Mouse (Mus musculus) layer of hippocampus, adult 18-20 months (tissue): ENCODE results near the gene Hs3st2. TPM values are rescaled to one million over a fixed set of nuclear protein-coding genes. Genes with fewer than 3 reads are reported as not detected.
"Not testable (repeated sequence)": the region's sequence is repeated elsewhere in the genome, so short reads cannot be mapped to it uniquely, and the experiment has no call there.

ENCODE experiments used
- DNase-seq, 2 experiments: peaks; one replicate each; pipeline ENCODE4 v3.0.0; 2022; ENCODE audit warnings: low spot score in 2 of 2
- long read RNA-seq: library from polyadenylated mRNA; stranded (forward); transcript quantifications from one replicate; pipeline ENCODE4 v2.0.0, GENCODE M21; 2021
- total RNA-seq, 2 experiments: library from RNA; stranded (reverse); gene quantifications; 2 replicates each; pipeline ENCODE4 v1.2.3; 2021

The Hs3st2 gene
- total RNA-seq, result 10 to 100 TPM; 10.3 to 13.5 TPM
- long read RNA-seq, transcript Hs3st2-201 (2 exons, 2,278 nt), result major isoform, 14 of 17 reads
- long read RNA-seq, partial matches to known transcripts, result 0 of 17 reads
- long read RNA-seq, other reads (novel, unspliced or antisense), result 3 of 17 reads

DNA sequence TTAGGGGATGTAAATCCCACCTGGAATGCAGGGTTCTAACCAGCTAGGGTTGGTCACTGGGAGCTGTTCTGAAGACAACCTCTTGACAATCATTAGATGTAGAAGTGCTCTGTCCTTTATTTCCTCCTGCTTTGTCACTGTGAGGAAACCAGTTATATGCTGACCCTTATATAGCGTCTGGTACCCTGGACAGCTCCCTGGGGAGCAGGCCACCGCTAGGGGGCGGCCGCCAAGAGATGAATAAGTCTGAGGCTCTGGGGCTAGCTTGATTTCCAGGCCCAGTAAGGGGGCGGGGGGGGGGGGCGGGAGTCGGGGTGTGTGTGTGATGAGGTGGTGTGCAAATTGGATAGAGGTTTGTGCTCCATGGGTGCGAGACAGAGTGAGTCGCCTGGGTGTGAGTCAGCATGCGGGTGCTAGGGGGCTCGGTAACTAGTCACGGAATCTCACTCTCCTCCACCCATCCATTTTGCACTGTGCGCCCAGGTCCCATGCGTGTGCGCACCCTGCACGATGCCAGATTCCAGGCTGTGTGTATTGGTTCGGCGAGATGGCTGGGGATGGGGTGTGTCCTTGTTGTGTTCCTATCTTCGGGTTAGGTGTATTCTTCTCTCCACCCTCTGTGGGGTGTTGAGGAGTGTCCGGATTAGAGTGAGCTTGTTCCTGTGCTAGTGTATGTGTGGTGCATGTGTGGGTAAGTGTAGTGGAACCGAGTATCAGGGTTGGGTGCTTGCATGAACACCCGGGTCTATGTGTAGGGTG lies at the start of gene Hs3st2:
Gene Hs3st2 (plus strand): TSS at position 635 of the 759 bp plus-strand sequence.
- peak in 1 of 2 experiments; percentile 47 for DNase-seq

DNA sequence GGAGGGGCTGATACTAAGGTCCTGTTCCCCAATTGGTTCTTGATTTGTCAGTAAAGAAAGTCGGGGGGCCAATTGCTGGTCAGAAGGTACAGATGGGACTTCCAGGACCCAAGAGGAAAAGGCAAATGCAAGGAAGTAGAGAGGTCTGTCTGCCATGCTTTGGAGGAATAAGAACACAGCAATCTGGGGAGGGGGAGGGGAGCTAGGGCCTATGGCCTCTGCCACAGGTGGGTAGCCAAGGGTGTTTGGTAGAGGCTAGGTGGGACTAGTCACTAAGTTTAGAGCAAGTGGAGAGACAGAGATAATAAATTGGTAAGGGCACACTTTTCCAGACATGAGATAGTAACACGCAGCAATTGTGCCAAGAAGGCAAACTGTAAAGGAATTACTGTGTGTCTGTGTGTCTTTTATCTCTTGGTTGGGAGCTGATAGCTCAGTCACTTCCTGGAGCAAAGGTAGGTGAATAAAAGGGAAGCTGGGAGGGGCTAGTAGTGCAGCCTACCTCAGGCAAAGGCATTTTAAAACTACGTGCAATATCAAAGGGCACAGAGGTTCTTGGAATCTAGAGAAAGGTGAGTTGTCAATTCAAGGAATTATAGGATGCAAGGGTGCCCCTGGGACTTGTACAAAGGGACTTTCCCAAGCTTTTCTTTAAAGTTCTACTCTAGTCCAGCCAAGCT lies 43.2 kb upstream of the Hs3st2 start:
- no peak for DNase-seq

DNA sequence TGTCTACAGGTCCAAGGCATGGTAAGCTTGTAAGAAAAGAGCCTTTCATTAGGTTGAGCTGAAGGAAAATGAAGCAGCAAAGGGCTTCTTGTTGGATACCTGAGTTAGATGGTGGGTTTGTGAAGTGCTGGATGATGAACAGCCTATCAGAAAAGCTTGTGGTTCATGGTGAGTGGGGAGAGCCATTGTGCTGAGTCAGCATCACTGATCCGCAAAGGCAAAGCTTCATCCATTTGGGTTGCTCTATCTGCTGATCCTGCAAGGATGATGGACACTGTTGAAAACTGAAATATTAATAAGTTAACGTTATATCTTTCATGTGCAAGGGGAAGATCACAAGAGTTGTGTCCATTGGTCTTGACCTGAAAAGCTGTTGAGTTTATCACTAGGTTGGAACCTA lies 40.0 kb upstream of the Hs3st2 start:
- no peak for DNase-seq

DNA sequence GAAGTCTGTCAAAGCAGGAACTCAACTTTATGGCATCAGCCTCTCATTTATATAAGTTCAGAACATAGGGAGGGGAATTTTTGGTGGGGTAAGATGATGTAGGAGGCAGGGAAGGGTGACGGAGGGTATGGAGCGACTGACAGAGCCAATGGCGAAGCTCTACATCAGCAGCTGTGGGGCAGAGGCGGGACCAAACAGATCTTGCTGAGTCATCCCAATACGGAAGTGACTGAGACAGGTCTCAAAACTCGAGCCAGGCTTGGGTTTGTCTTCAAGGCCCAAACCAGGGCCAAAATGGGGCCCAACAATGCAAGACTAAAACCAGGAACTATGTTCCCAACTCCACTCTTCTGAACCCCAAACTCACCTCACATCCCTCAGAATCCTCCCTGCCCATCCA lies 30.2 kb upstream of the Hs3st2 start:
- DNase-seq, result not testable (repeated sequence)

DNA sequence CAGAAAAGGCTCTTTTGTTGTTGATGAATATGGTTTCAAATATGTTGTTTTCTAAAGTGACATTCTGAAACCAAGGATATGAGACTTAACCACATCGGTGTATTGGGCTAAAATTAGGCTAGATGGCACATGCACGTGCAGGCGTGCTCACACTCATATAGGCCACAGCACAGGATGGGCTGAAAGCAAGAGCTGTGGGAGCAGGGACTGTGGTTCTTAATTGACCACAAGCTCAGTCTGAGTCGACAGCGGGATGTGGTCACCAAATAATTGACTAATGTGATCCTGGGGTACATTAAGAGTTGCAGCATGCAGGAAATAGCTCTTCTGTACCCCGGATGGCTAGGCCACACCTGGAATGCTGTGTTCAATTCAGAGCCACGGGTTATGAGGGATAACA lies 26.1 kb upstream of the Hs3st2 start:
- DNase-seq, result no peak

- no peak for DNase-seq
Measured at GRCm38 (mm10) chr7:121367185-121367584, 24.5 kb upstream of the Hs3st2 start.

- no peak for DNase-seq
Measured at GRCm38 (mm10) chr7:121371990-121372389, 19.7 kb upstream of the Hs3st2 start.

DNA sequence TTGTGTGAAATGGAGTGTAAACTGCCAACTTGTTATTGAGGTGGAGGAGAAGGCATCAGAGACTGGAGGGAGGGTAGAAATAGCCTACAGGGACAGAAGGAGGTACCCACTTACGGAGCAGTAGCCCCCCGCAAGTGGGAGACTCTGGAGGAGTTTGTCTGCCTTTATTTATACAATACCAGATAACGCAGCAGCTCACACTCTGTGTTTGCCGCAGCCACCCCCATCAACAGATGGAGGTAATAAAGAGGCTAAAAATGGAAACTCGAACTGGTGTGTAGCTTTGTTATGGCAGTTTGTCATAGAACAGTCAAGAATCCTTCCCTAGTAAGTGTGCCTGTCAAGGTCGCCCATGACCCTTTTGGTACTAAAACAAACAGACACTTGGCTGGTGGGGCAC lies 16.2 kb upstream of the Hs3st2 start:
- peak in 1 of 2 experiments; percentile 70 for DNase-seq

DNA sequence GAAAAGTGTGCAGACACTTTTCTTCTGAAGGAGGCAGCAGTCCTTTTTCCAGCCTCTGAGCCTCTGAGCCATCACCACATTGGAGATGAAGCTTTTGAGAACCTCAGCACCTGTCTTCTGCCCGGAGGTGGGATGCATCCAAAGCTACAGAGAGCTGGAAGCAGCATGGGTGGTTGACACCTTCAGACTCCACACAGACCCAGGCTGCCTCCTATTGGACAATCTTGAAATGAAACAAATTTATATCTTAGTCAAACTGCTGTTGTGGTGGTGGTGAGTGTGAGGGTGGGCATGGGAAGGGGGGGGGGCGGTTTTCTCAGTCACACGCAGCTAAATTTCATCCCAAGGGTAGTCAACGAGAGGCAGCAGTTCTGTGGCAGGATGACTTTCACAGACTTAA lies 12.7 kb upstream of the Hs3st2 start:
- DNase-seq, result peak in 1 of 2 experiments; percentile 2

- peak in 1 of 2 experiments; percentile 26 for DNase-seq
Measured at GRCm38 (mm10) chr7:121391984-121392739, 503 bp downstream of the Hs3st2 start.

GRCm38 (mm10) chr7:121392740-121392993 lies 1.0 kb downstream of the Hs3st2 start:
- DNase-seq, result no peak

DNA sequence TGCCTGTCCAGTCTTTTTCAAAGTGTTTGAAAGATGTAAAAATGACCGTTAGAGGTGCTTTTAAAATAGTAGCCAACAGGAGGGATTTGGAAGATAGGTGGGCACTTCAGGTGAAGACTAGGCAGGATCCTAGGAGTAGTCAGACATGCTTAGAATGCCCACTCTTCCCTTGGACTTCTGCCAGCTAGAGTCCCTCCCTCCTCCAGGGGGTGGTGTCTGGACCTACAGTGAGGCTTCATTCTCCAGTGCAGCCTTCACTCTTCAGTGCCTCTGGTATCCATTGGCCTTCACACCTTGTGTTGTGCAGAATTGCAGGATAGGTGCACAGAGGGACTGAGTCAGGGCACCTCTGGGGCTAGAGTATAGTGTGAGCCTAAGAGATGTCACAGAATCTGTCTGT lies 2.2 kb downstream of the Hs3st2 start:
- DNase-seq, result no peak

DNA sequence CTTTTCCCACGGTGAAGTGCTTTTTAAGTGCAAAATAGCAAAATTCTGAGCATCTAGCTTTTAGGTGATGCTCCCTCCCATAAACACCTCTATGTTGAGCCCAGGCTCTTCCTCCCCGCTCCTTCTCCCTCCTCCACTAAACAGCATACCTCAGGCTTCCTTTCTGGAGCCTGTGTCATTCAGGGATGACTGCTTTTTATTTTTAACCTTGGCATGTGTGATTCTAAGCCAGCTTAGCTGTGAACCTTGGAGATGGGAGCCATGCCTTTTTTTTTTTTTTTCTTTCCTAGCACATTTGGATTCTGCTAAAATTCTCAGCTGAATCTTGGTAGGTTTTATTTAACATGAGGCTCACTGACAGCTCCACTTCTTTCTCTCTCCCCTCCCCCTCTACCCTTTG lies 3.2 kb downstream of the Hs3st2 start:
- no peak for DNase-seq

DNA sequence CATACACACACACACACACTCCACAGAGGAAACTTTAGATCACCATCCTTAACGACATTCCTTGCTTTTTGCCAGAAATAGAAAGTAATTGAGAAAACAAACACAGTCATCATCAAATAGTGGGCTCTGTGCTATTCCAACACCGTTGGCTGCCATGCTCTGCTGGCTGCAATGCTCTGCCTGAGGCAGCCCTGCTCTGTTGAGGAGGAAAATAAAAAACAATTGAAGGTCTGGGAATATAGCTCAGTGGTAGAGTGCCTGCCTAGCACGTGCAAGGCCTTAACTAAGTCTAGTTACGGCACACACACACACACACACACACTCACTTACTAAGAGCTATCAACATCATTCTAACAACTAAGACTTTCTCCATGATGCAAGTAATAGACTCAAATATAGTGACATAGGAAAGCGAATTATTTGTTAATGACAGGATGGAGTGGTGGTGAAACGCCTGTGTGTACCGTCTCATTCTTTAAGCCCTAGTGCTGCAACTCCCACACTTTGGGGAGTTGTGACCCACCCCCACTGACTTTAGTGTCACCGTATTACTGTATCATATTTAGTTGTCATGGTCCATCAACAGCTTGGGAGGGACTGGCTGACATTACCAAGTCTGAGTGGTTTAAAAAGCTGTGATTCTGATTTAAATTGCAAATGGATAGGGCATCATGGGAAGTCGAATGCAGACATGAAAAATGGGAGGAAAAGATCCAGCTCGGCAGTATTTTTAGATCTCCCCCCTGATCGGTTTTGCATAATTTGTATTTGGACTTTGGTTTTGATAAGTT lies 19.3 kb downstream of the Hs3st2 start:
- DNase-seq, result no peak

GRCm38 (mm10) chr7:121411507-121411898 lies 19.8 kb downstream of the Hs3st2 start:
- DNase-seq, result no peak

DNA sequence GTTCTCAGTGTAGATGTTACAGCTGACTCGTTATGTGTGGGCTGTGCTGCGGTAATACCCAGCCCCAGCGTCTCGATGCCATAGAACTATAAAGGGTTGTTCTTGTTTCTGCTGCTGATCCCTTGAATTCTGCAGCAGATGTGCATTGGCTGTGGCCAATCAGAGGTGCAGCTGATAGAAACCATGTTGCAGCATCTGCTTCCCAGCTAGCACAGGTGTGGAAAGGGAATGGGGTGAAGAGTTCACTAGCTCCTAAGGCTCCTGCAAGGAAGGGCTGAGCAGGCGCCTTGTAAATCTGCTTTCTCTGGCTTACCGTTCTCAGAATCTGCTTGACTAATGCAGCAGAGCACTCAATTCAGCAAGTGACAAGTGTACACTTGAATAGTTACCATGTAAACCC lies 45.2 kb downstream of the Hs3st2 start:
- DNase-seq, result no peak

DNA sequence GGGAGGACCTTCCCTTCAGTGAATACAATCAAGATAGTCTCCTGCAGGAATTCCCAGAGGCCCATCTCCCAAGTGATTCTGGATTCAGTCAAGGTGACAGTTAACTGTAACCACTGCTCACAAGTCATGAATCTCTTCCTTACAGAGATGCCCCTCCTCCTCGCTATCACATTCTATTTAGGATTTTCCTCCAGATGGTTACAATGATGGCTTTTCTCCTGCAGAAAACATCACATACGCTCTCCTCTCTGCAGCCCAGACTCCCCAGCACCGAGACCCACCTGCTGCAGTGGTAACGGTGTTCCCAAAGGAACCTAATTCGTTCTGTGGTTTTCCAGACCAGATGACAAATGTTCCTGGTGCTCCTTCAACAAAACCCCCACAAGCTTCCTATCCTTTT lies 49.5 kb downstream of the Hs3st2 start:
- DNase-seq, result no peak

GRCm38 (mm10) chr7:121444336-121444735 lies 52.7 kb downstream of the Hs3st2 start:
- DNase-seq, result no peak

- DNase-seq, result no peak
Measured at GRCm38 (mm10) chr7:121446281-121446680, 54.6 kb downstream of the Hs3st2 start.

DNA sequence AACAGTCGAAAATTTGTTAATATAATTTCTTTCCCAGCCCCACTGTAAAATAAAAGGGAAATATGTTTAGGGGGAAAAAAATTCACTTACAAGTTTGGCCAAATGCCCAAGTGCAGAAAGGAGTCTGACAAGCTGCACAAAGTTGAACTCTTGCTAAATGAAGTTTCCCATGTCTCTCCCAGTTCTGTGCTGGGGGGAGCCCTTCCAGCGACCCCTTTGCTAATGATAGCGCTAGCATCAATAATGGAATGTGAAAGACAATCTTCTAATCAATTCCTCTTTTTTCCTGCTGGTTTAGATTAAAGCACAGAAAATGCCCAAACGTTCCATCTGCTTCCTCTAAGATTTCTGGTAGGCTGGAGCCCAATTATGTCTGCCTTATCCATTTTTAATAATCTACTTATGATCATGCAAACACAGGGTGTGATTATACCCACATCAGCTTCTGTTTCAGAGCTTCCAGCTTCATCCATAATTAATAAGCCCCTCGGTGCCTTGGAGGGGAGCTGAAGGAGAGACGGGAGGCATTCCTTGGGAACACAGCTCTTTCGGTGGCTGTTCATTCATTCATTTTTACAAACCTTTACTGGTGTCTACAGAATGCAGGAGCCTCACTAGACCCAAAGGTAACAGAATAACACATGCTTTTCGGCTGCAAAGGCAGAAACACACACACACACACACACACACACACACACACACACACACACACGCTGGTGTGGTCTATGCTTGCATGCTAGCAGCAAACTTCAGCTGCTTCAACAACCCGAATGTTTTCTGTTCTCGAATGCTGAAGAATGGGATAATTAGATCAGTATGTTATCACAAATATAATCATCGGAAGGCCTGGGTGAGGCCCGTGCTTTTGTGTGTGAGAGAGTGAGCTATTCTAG lies 59.5 kb downstream of the Hs3st2 start:
- peak; percentile 9 to 54 for DNase-seq
